Mouse (Mus musculus) kidney, embryonic 16.5 days (tissue): Measurements from ENCODE around the gene Tmcc2. TPM values are rescaled to one million over a fixed set of nuclear protein-coding genes. Genes with fewer than 3 reads are reported as not detected.
A peak's percentile ranks its signal among the peaks of the same experiment; 100 is the strongest.

Experiments used
- ATAC-seq: fragments of 200-750 bp; cut with Nextera tagmentation; 2 replicates; pipeline ENCODE4 v1.8.0; 2017; ENCODE audit warnings: moderate TSS enrichment; ENCODE audit not compliant: low FRiP score, low TSS enrichment
- H3K27ac ChIP-seq: fragments of 300-500 bp; sonication (generic); 2 replicates; pipeline ENCODE4 v1.5.1; 2014; ENCODE audit warnings: low read length
- H3K27me3 ChIP-seq: fragments of 300-500 bp; sonication (generic); 2 replicates; pipeline ENCODE4 v1.6.1; 2014; ENCODE audit warnings: low read length, control low read depth, mixed read lengths; ENCODE audit not compliant: insufficient read depth
- H3K36me3 ChIP-seq: fragments of 300-500 bp; sonication (generic); 2 replicates; pipeline ENCODE4 v1.6.1; 2014; ENCODE audit warnings: low read length, control low read depth, mixed read lengths; ENCODE audit not compliant: insufficient read depth
- H3K4me1 ChIP-seq: fragments of 300-500 bp; sonication (generic); 2 replicates; pipeline ENCODE4 v1.6.1; 2014; ENCODE audit warnings: low read length, control low read depth, mixed read lengths; ENCODE audit not compliant: insufficient read depth
- H3K4me2 ChIP-seq: fragments of 300-500 bp; sonication (generic); replicated peaks from 2 replicates; pipeline ENCODE4 v1.6.1; 2014; ENCODE audit warnings: low read depth, low read length
- H3K4me3 ChIP-seq: fragments of 300-500 bp; sonication (generic); 2 replicates; pipeline ENCODE4 v1.5.1; 2014; ENCODE audit warnings: mild to moderate bottlenecking, low read length
- H3K9ac ChIP-seq: fragments of 300-500 bp; sonication (generic); replicated peaks from 2 replicates; pipeline ENCODE4 v1.6.1; 2014; ENCODE audit warnings: low read length
- H3K9me3 ChIP-seq: fragments of 300-500 bp; sonication (generic); 2 replicates; pipeline ENCODE4 v1.6.1; 2016; ENCODE audit warnings: low read length, control low read depth
- WGBS: fragments of 180-500 bp; shearing (Covaris S2); extraction: QIAGEN DNeasy Blood & Tissue Kit; methylation state at CpG from one replicate; pipeline ENCODE4 v1.1.7; 2014; 5-methylcytosine and 5-hydroxymethylcytosine counted together
- polyA plus RNA-seq: library from polyadenylated mRNA; unstranded; fragments of >200 nt; fragmentation: Nextera tagmentation; extraction: Ambion mirVana; gene quantifications from 2 replicates; pipeline ENCODE4 v1.2.1, GENCODE M21; 2015

The Tmcc2 gene
- polyA plus RNA-seq, 1 experiment from 2014 or later: 8.6 TPM

GRCm38 (mm10) chr1:132348401-132348800 lies 42.7 kb downstream of the Tmcc2 start:
- H3K9ac ChIP-seq: no peak overlapping the region
- no peak for ATAC-seq
- H3K4me2 ChIP-seq: no peak overlapping the region
- H3K4me1 ChIP-seq: peaks cover 20% of the 10 kb centered on the region; the same call in 1 of the 2 replicates
- no peaks in the 10 kb centered on the region for H3K36me3 ChIP-seq
- peaks cover 6% of the 10 kb centered on the region; the same call in 1 of the 2 replicates for H3K9me3 ChIP-seq
- H3K27ac ChIP-seq: no peak overlapping the region
- 83% methylated on average over 5 of the region's 5 CpGs for WGBS
- H3K4me3 ChIP-seq: no peak overlapping the region
- H3K27me3 ChIP-seq: no peaks in the 10 kb centered on the region

GRCm38 (mm10) chr1:132346951-132347350 lies 44.1 kb downstream of the Tmcc2 start:
- H3K27ac ChIP-seq: no peak overlapping the region; the same call in 1 of the 2 replicates
- no peak overlapping the region for H3K4me2 ChIP-seq
- ATAC-seq: 0 out of 2 replicates have a peak, but pooled peaks have one; percentile 17
- H3K9me3 ChIP-seq: peaks cover 6% of the 10 kb centered on the region; the same call in 1 of the 2 replicates
- peaks cover 19% of the 10 kb centered on the region; the same call in 1 of the 2 replicates for H3K4me1 ChIP-seq
- H3K27me3 ChIP-seq: no peaks in the 10 kb centered on the region
- no peak overlapping the region; the same call in 1 of the 2 replicates for H3K9ac ChIP-seq
- H3K36me3 ChIP-seq: no peaks in the 10 kb centered on the region
- H3K4me3 ChIP-seq: no peak overlapping the region

DNA sequence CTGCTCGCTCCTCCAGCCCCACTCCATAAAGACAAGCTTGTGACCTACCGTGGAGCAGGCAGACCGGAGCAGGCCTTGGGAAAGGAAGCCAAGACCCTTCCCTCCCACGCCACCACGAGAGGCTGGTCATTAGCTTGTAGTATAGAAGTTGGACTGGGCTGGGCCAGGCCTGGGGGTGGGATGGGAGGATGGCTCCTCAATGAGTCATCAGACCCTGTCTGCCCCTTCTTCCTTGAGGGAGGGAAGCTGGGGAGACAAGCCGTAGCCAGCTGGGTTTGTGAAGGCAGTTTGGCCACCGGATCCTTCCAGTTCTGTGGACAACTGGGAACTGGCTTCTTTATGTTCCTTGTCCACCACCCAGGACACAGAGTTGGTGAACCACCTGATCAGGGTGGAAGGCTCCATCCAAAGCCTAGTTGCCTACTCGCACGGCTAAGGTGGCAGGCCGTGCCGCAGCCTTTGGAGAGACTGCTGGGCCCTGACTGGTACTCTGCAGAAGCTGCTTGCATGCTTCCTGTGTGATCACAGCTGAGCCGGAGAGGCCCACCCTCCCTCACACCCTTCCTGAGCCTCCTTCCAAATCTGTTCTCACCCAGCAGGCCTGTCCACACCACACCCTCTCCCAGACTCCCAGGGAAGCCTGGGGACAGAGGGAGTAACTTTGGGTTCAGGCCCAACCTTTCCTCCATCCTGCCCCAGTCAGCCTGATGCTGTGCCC lies 44.8 kb downstream of the Tmcc2 start:
- H3K27me3 ChIP-seq: no peaks in the 10 kb centered on the region
- H3K9ac ChIP-seq: no peak overlapping the region; the same call in 1 of the 2 replicates
- peak overlapping the region; percentile 65; the same call in 1 of the 2 replicates for H3K27ac ChIP-seq
- H3K36me3 ChIP-seq: no peaks in the 10 kb centered on the region
- peak; percentile 82 for ATAC-seq
- 44% methylated on average over 12 of the region's 12 CpGs for WGBS
- peaks cover 6% of the 10 kb centered on the region; the same call in 1 of the 2 replicates for H3K9me3 ChIP-seq
- no peak overlapping the region for H3K4me3 ChIP-seq
- no peak overlapping the region for H3K4me2 ChIP-seq
- peaks cover 23% of the 10 kb centered on the region; the same call in 1 of the 2 replicates for H3K4me1 ChIP-seq

GRCm38 (mm10) chr1:132345514-132345913 lies 45.6 kb downstream of the Tmcc2 start:
- no peaks in the 10 kb centered on the region for H3K9me3 ChIP-seq
- WGBS: 84% methylated on average over 4 of the region's 4 CpGs
- no peaks in the 10 kb centered on the region for H3K27me3 ChIP-seq
- no peak overlapping the region for H3K4me3 ChIP-seq
- no peak overlapping the region for H3K9ac ChIP-seq
- ATAC-seq: no peak
- no peak overlapping the region for H3K27ac ChIP-seq
- H3K4me2 ChIP-seq: no peak overlapping the region
- H3K4me1 ChIP-seq: peaks cover 23% of the 10 kb centered on the region; the same call in 1 of the 2 replicates
- no peaks in the 10 kb centered on the region for H3K36me3 ChIP-seq

GRCm38 (mm10) chr1:132343656-132344055 lies 47.4 kb downstream of the Tmcc2 start:
- no peaks in the 10 kb centered on the region for H3K27me3 ChIP-seq
- H3K4me1 ChIP-seq: peaks cover 23% of the 10 kb centered on the region; the same call in 1 of the 2 replicates
- no peak overlapping the region for H3K9ac ChIP-seq
- H3K27ac ChIP-seq: no peak overlapping the region
- no peaks in the 10 kb centered on the region for H3K36me3 ChIP-seq
- no peak for ATAC-seq
- H3K9me3 ChIP-seq: no peaks in the 10 kb centered on the region
- no peak overlapping the region for H3K4me2 ChIP-seq
- H3K4me3 ChIP-seq: no peak overlapping the region
- 73% methylated on average over 1 of the region's 1 CpGs for WGBS

- no peak for ATAC-seq
- peaks cover 23% of the 10 kb centered on the region; the same call in 1 of the 2 replicates for H3K4me1 ChIP-seq
- H3K9me3 ChIP-seq: no peaks in the 10 kb centered on the region
- no peaks in the 10 kb centered on the region for H3K27me3 ChIP-seq
- no peak overlapping the region for H3K4me2 ChIP-seq
- 89% methylated on average over 2 of the region's 2 CpGs for WGBS
- no peak overlapping the region for H3K9ac ChIP-seq
- no peak overlapping the region for H3K4me3 ChIP-seq
- H3K36me3 ChIP-seq: no peaks in the 10 kb centered on the region
- H3K27ac ChIP-seq: no peak overlapping the region
Observed at GRCm38 (mm10) chr1:132343191-132343590, 47.9 kb downstream of the Tmcc2 start.

DNA sequence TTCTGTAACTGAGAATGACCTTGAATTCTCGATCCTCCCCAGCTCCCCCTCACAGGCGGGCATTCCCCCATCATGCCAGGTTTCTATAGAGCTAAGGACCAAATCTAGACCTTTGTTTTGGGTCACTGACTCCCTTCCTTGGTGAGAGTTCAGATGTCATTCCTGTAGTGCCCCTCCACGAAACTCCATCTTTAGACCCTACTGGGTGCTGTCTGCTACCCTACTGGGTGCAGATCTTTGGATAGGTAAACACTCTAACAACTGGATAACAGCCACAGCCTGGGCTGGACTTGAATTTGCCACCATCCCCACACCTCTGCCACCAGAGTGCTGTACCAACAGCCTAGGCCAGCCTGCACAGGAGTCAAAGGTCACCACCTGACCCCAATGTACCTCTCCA lies 48.6 kb downstream of the Tmcc2 start:
- no peaks in the 10 kb centered on the region for H3K9me3 ChIP-seq
- ATAC-seq: no peak
- H3K4me2 ChIP-seq: no peak overlapping the region
- no peak overlapping the region for H3K27ac ChIP-seq
- no peak overlapping the region for H3K9ac ChIP-seq
- no peak overlapping the region for H3K4me3 ChIP-seq
- peaks cover 30% of the 10 kb centered on the region for H3K4me1 ChIP-seq
- 45% methylated on average over 3 of the region's 3 CpGs for WGBS
- no peaks in the 10 kb centered on the region for H3K36me3 ChIP-seq
- no peaks in the 10 kb centered on the region for H3K27me3 ChIP-seq

DNA sequence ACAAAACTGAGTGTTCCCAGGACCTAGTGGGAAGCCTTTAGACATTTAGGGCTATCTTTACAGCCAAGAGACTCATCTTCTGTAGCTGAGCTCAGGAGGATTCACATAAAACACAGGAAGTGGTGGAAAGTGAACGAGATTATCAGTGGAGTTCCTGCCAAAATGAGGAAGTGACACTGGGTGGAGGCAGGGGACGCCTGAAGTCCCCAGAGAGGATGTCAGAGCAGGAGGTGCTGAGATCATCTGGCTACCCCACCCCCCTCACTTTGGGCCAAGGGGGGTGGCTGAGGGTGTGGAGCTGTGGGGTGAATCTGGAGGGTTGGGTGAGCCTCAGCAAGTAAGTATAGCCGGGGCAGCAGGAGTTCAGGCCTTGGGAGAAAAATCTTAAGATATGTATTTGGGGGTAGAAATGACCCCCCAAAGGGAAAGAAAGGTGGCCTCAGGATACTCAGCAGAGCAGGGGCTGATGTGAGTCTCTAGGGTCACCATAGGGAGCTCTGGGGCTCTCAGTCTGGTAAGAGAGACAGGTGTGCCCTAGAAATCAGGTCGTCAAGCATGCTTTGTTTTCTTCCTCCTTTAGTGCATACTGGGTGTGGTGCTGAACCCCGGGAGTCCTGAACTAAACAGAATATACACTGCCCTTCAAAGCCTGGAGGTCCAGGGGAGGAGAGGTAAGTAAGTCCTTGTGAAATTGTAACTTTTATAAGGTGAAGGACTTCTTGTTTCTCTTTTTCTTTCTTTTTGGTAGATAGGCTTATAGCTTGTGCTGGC lies 49.2 kb downstream of the Tmcc2 start:
- Histone ChIP-seq H3K4me2 (no peak overlapping the region), H3K36me3 (no peaks in the 10 kb centered on the region), H3K9ac (no peak overlapping the region), H3K4me3 (no peak overlapping the region), H3K9me3 (no peaks in the 10 kb centered on the region), H3K27ac (no peak overlapping the region), H3K27me3 (no peaks in the 10 kb centered on the region), H3K4me1 (peaks cover 34% of the 10 kb centered on the region)
- no peak for ATAC-seq
- 43% methylated on average over 5 of the region's 5 CpGs for WGBS

DNA sequence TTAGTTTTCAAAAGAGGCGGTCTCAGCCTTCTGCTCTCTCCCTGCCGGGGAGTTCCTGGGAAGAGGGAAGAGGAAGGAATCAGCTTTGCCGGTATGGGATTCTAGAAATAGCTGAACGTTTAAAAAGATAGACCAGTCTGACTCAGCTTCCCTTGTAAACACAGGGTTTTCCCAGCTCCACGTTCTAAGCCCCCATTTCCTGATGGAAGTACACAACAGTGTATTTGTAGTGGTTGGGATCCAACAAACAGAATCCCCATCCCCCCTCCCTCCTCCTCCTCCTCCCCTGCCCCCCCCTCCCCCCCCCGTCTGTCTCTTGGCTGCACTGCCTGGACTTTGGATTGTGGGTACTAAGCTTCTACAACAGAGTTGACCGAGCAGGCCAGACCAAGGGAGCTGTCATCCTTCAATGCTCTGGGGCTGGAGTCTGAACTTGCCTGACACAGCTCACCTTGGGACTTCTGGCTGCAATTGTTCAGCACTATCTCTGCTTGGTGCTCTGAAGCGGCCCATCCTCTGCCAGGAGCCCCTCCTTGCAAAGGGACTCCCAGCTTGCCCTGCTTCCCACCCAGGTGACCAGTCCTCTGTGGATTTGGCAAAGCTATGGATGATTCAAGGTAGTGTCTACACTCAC lies 52.9 kb downstream of the Tmcc2 start:
- H3K9ac ChIP-seq: no peak overlapping the region
- H3K4me2 ChIP-seq: no peak overlapping the region
- H3K27me3 ChIP-seq: no peaks in the 10 kb centered on the region
- no peak overlapping the region for H3K4me3 ChIP-seq
- ATAC-seq: no peak
- no peaks in the 10 kb centered on the region for H3K9me3 ChIP-seq
- H3K36me3 ChIP-seq: no peaks in the 10 kb centered on the region
- peaks cover 55% of the 10 kb centered on the region for H3K4me1 ChIP-seq
- 50% methylated on average over 8 of the region's 8 CpGs for WGBS
- H3K27ac ChIP-seq: peak overlapping the region; percentile 30; the same call in 1 of the 2 replicates
